Mouse (Mus musculus) kidney, adult 11 months (tissue): Measurements from ENCODE around the gene Nexn.
A peak's percentile ranks its signal among the peaks of the same experiment; 100 is the strongest.

Source experiments
- DNase-seq: peaks from one replicate; pipeline ENCODE4 v3.0.0; 2022

The Nexn gene

DNA sequence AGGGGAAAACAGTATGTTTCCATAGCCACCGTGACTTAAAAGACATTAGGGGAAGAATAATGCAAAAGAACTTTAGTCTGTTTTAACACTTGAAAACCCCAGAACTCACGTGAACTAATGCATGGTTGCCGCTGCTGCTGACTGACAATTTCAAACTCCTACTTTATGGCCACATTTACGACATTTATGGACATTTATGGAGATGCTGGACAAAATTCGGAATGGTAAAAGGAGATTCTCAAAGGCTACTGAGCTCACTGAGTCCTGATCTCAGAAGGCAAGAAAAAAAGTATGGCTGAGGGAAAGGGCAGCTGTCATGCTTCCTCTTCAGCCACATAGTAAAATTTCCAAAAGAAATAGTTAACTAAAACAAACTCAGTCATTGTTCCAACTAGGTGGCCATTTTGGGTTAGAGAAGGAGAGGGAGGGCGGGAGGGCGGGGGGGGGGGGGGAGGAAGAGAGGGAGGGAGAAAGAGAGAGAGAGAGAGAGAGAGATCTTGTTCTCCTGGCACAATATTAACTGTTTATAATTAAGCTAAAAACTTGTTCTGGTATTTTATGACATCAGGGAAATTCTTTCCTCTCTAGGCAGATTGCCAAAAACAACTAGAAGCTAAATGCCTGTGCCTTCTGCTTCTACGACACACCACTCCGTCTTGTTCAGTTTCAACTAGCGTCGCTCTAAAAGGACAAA lies 73.8 kb downstream of the Nexn start:
- DNase-seq, result no peak

DNA sequence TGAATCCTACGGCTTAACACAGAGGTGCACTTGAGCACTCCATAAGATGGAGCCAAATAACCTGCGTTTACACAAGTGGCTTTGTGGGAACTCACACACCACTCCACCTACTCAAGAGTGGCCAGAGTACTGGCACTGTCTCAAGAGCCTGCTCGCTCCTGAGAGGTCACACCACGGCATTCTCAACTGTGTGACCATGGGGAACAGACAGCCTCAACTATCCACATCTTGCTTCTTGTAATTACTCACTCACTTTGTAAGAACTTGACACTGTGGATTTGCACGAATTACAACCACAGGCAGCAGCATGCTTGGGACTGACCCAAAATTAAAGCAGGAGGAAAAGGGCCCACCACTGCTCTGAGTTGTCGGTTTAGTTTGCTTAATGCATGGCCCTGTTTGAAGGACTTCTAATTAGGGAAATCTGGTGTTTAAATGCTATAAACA lies 74.3 kb downstream of the Nexn start:
- DNase-seq, result peak; percentile 62

DNA sequence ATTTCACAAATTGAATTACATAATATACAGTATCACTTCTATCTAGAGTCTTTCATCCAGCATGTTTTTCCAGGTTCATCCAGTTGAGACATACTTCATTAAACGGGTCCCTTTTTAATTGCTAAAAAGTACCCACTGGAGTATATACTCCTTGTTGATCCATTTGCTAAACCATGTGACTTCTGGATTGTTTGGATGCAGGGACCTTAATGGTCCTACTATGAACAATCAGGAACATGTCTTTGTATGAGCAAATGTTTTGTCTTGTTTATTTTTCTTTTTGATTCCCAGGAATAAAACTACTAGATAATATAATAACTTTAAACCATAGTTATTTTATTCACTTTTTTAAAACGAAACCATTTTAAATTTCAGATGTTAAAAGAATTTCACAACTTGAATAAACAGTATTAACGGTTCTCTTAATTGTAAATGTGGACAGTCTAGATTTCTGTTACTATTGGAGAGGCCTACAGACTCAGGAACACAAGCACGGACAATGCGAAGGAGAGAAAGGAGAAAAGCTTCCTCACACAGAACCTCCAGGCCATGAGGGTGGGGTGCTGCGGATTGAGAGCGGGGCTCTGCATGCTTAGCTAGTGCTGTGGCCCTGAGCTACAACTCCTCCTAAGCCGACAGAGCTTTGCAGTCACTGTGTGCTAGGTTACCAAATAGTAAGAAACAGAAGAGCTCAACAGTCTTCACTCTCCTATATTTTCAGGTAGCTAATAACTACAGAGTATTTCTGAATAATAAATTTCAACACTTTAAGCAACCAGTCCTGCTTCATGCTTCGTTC lies 75.3 kb downstream of the Nexn start:
- DNase-seq, result no peak

DNA sequence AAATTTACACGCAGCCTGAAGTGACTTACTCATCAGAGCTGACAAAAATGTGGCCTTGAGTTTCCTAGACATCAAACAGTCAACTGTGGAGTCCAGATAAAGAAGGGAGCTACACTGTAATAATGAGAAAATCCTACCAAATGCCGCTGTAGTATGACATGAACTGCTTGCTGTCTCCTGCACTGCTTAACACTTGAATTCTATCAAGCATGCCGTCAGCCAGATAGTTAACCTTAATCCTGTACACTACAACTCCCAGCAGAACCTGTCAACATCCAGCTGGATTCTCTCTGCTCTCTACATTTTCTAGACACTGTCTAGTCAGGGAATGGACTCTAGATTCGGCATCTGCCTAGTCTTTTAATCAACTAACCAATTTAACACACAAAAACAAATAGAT lies 76.8 kb downstream of the Nexn start:
- DNase-seq, result no peak
